Mouse (Mus musculus) hematopoietic stem cell, adult 5-6 weeks (primary cell): ENCODE data around the gene Mmab. TPM values are rescaled to one million over a fixed set of nuclear protein-coding genes. Genes with fewer than 3 reads are reported as not detected.

ENCODE experiments used
- ATAC-seq, 2 experiments: fragments of 125-278 bp in 1 of 2; replicated peaks in 1 of 2; 2 replicates each; pipeline ENCODE4 v1.8.0; 2016 to 2017; ENCODE audit warnings: inconsistent platforms in 2 of 2, mild to moderate bottlenecking in 2 of 2, moderate number of reproducible peaks in 2 of 2, low read depth in 1 of 2, moderate TSS enrichment in 1 of 2; ENCODE audit not compliant: low FRiP score in 2 of 2, poor library complexity in 2 of 2, severe bottlenecking in 2 of 2, insufficient read depth in 1 of 2, low TSS enrichment in 1 of 2
- total RNA-seq: library from RNA; stranded (forward); fragments of 172-1452, 232-1000 nt; gene quantifications from 2 replicates; pipeline ENCODE4 v1.2.3, GENCODE M21; 2017

Mmab gene
- total RNA-seq, 1 experiment from 2014 or later = 7.8 TPM

DNA sequence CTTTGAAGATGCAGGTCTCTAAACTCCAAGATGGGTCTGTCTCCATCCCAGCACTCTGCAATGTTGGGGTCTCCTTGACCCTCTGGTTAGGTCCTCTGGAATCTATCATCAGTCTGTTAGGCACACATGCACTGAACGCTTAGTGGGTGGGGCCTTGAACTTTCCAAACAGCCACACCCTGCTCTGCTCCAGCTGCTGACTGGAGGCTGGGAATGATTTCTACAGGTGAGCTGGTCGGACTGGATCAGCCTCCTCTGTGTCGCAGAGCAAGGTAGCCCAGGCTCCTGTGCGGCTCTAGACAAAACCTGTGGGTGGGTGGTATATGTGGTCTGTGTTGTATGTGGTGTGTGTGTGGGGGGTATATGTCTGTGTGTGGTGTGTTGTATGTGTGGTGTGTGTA is 5.2 kb upstream of the Mmab start:
- ATAC-seq = no peak

DNA sequence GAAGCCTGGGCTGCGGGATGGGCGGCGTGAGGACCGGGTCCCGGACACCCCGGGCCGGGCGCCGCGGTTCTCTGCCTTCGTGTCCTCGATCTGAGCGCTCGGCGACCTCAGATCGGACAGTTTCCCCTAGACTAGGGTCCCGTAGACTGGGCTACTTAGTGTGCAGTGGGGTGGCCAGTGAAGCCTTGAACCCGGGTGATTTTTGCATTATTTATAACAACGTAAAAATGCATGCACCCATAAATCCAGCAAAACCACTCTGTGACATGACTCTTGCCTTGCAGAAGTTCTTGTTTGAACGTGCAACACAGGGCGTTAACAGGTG is 470 bp upstream of the Mmab start:
- ATAC-seq = no peak

DNA sequence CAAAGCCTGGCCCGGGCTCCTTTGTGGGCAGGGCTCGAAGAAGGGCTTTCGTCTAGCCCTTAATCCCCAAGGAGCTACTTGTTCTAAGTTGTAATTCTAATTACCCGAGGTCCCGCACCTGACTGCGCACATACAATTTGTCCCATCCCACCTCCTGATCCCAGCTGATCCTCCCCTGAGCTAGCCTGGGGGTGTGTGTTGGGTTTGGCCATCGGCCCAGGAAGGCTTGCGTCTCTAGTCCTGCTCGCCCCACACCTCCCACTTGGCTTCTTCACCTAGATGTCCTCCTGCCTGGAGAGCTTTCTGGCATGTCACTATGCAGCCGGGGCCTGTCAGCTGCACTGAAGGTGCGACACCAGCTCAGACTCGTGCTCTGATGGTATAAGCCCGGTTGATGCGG is 8.3 kb downstream of the Mmab start:
- no peak for ATAC-seq

DNA sequence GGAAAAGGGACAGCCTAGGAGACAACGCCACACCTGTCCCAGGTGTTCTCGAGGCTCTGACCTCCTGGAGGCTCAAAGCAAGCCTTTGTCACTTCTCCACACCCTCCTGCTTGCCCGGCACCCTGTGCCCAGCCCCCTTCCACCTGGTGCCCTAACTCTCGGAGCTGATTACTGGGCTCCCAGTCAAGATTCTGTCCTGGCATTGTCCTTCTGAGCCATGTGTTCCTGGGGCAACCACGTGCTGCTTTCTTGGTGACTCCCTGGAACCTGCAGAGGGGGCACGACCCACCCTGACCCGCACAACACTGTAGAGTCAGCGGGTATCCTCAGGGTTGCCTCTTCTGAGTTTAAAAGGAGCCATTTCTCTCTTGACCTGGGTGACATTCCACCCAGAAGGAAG is 9.5 kb downstream of the Mmab start:
- no peak for ATAC-seq

DNA sequence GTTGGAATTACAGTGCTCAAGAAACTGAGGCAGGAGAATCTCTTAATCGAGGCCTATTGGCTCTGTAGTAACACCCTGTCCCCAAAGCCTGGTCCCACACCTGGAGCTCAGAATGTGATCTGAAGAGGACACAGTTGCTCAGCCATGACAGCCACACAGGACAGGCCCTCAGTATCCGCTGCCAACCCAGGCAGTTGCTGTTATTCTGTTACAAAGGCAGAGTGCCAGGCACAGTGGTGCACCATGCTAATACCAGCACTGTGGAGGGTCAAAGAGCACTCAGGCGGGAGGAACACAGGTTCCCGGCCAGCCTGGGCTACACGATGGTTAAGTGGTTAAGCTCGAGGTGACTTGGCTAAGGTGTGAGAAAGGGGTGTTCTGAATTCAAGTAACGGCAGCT is 14.1 kb downstream of the Mmab start:
- no peak for ATAC-seq

DNA sequence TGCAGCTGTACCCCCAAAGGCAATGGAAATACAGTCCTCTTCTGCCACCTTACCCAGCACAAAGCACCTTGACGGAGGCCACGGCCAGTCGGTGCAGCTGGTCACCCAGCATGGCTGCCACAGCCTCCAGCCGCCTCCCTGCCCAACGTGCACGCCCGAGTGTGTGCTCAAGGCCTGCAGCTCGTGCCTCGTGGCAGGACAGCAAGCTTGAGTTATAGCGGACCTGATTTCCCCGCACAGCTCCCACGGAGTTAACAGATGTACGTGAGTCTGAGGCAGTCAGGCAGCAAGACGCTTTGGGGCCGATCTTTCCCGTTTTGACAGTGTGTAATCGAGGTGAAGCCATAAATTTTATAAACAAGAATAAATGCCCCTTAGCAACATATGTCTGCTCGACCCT is 15.2 kb downstream of the Mmab start:
- no peak for ATAC-seq

DNA sequence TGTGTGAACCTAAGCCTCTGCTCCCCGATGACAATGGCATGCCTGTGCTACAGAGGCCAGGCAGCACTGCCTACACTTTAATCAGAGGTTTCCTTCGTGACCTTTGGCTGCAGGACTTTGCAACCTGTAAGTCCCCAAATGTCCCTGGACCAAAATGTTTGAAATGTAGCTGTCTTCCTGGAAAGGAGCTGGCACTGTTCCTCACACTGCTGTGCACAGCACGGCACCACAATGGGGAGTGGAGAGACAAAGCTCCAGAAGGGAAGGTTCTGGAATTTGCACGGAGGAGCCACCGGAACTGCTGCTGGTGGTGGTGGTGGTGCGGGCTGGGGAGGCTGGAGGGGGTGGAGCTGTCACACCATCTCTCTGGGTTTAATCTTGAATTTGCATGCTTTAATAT is 17.1 kb downstream of the Mmab start:
- no peak for ATAC-seq

DNA sequence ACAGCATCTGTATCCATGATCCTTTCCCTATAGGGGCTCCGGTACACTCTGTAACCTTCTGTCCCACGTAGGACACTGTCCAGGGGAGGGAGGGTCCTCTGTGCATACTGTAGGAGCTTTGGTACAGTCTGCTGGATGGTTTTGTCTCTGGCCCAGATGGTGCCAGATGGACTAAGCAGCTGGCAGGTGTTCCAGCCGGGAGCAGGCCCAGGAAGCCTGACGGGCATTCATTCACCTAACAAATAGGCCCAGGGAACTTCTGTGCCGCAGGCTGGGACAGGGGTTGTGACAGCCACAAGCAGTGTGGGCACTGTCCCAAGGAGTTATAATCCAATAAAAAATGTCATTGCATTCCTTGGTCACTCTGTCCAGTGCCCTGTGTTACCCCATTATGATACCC is 19.9 kb downstream of the Mmab start:
- ATAC-seq = no peak

DNA sequence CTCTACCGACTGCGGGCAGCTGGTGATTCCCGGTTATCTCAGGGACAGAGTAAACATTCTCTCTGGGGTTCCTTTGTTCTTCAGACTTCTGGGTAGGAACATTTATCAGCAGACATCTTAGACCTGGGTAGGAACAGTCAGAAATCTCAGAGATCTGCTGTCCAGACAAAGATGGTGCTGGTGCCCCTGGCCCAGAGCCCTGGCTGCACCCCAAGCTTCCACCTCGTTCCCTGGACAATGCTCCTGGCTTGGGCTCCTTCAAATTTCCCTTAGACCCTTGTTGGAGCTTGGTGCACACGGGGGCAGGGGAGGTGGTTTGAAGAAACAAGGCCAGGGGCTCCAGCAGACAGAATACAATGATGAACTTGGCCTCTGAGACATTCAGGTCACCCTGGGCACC is 21.3 kb downstream of the Mmab start:
- no peak for ATAC-seq

DNA sequence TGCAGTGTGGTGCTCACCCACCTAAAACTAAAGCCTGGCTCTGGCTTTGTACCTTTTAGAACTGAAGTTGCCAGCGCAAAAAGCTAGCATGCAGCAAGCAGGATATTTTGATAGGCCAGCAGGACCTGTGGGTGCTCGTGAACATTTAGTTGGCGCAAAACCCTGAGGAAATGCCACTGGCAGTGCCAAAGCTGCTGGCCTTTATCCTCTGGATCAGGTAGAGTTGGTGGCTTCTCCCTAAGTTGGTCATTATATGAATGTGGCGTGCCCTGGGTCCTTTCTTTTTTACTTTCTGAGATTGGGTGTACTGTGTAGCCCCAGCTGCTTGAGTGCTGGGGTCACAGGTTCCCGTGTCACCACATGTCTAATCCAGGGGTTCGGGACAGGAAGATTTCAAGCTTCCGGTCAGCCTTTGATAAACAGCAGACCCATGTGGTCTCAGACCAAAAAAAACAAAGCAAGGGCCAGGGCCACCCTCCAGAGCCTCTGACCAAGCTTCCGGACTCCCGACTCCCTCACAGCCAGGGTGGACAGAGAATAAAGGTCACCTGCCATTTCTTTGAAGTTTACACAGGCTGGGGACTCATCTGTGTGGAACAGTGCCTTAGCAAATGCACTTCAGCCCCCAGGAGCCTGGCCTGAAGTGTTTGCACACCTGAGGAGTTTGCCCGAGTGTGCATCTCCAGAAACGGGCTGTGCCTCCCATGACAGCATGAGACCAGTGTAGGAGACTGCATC is 22.1 kb downstream of the Mmab start:
- no peak for ATAC-seq

DNA sequence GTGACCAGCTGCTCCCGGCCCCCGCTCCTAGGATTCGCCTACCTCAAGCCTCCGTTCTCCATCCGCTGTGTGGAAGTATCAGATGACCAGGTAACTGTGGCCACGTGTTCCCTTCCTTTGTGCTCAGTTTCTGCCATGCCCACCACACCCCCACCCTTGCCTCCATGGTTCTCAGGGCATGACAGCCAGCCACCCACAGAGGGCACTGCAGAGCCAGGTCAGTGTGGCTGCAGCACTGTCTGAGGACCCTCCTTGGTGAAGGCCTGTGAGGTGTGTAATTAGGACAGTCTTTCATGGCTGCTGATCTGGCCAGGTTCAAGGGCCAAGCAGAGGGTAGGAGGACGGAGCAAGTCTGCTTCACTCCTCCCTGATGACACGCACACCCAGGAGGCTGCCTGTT is 25.3 kb downstream of the Mmab start:
- peak in 1 of 2 experiments; percentile 48; a peak in 1 of 4 replicates for ATAC-seq

DNA sequence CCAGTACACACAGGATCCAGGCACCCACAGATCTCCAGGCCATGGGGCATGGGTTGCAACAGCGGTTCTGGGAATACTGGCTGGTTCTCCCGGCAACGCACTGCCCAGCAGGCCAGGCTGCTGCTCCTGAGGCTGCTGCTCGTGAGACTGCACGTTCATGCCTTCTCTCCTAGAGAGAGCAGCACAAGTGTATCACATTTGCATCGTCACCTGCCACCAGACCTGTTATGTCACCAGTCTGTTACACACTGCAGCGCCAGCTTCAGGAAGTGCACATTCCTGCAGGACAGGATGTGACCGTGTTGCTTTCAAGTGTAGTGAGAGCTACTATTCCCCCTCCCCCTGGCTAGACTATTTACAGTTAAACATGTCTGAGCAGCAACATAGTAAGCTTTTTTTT is 27.0 kb downstream of the Mmab start:
- ATAC-seq = peak; percentile 50; a peak in 3 of 4 replicates

DNA sequence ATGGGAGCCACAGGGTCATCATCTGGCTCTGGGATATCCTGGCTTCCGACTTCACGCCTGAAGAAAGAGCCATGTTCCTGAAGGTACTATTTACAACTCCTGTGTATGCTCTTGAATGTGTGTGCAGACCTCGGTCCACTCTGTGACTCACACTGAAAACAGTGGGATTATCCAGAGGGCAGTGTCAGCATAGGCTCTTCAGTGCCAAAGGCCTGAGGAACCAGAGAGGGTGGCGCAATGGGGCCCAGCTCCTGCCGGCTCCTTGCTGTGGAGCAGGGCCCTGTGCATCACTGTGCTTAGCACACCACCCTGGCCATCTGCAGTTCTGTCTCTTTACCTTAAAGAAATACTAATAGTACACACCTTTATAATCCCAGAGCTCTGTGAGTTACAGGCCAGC is 28.3 kb downstream of the Mmab start:
- ATAC-seq = no peak

DNA sequence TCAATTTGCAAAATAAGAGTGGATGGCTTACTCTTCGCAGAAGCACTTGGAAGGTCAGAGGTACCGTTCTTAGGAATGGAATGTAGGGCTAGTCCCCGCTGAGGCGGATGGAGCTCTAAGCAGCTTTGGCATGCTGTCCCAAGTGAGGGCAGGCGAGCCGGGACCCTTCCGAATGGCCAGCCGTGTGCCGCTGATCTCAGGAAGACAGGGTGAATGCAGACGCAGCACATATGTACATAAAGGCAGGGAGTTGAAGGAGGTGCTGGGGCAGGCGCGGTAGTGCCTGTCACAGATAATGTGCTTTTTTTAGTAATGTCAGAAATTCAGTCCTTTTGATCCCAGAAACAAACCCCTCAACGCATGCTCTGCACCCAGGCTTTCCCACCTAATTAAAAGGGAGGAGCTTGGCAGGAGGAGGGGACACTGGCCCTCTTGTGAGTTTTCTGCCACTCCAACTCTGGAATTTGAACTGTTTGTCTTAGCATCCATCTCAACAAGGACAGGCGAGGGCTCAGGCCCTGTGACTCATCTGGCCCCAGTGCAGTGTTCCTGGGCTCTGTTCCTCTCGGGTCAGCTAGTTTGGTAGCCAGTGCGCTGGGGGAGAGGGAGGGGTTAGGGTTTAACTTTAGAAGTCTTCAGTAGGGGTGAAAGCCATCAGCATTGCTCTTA is 30.7 kb downstream of the Mmab start:
- ATAC-seq = no peak

DNA sequence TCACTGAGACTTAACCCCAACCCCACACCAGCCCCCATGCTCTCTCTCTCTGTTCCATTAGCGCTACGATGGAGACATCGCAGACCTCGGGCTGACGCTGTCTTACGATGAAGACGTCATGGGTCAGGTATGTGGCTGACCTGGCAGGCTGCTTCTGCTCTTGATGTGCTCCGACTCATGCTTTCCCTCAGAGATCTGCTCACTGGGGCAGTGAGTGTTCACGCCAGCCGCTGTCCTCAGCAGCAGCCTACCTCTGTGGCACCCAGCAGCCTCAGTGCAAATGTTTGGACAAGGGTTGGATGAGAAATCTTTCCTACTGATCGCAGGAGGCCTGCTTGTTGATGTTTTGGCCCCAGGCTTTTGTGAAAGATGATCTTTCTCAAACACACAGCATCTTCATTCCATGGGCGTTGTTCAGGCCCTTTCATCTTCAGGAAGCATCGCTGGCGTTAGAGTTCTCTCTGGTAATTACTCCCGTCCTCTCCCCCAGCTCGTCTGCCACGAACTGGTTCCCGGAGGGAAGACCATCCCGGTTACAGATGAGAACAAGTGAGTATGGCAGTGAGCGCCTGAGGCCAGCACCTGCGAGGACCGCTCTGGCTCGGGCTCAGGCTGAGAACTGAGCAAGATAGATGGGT is 31.4 kb downstream of the Mmab start:
- ATAC-seq = no peak

DNA sequence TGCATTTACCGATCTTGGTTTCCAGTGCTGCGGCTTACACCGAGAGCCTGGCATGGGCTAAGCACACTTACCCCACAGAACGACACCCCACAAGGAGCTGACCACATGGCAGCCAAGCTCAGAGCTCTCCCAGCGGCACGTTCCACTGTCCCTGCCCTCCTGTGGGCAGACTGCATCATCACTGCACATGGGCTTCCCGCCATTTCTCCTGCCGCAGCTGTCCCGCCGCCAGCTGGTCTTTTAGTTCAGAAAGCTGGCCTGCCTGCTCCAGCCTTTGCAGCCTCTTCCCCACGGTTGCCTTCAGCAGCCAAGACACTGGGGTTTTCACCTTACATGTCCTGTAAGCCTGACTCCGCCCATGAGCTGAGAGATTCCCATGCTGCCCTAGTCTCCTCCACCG is 33.4 kb downstream of the Mmab start:
- ATAC-seq = no peak

DNA sequence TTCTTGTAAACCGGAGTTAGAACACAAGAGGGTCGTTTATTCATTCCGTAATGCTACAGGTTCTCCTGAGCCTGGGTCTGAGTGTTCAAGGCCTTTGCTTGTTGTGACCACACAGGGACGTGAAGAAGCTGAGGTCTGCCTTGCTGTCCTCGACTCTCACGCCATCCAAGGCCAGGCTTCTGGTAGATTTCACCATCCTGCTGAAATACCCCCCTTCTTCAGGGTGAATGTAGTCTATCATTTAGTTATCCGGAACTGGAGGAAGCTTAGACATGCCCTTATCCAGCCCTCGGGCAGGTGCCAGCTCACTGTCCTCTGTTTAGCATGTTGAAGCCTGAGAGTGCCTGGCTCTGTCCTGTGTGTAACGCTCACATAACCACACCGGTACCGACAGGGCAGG is 35.0 kb downstream of the Mmab start:
- ATAC-seq = no peak

DNA sequence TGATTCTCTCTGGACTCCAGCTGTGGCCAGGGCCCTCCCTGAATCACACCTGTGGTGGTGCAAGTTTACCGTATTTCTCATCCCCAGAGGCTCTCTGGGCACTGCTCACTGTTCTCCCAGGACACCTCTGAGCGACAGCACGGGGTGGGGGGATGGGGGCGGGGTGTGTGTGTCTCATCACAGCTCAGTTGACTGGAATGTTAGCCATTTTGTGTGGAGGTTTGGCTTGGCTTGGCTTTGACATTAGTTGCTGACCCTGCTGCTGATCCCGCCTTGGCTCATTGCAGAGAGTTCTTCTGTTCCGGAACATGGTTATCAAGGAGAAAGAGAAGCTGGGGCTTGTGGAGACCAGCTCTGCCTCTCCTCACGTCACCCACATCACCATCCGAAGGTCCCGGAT is 36.0 kb downstream of the Mmab start:
- ATAC-seq = no peak

DNA sequence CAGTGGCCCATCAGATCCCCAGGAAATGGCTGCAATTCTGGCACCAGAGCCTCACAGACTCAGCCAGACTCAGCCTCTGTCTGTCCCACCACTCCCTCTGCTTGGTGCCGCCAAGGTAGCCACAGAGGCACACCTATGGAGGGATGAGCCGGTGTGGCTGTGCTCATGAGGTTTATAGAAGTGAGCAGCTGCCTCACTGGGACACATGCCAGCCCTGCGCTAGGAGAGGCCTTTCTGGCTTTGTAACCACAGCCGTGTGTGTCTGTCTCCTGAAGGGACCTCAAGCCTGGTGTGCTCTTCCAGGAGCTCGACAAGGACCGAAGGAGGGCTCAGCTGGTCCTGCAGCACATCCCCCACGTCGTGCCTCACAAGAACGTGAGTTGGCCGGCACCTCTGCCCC is 36.6 kb downstream of the Mmab start:
- ATAC-seq = no peak
